Mouse (Mus musculus) ES-Bruce4 (cell line): Measurements from ENCODE around the gene Ece1. TPM values are rescaled to one million over a fixed set of nuclear protein-coding genes. Genes with fewer than 3 reads are reported as not detected.

Experiments
- H3K27ac ChIP-seq: 2 replicates; pipeline ENCODE4 v1.5.1; 2012; ENCODE audit warnings: low read length, inconsistent platforms; ENCODE audit not compliant: insufficient read depth
- H3K27me3 ChIP-seq: 2 replicates; pipeline ENCODE4 v1.6.1; 2012; ENCODE audit warnings: mild to moderate bottlenecking, low read length, inconsistent platforms; ENCODE audit not compliant: control insufficient read depth, poor library complexity, insufficient read depth, severe bottlenecking
- H3K36me3 ChIP-seq: 2 replicates; pipeline ENCODE4 v1.6.1; 2012; ENCODE audit warnings: inconsistent platforms, mild to moderate bottlenecking, low read length, moderate library complexity; ENCODE audit not compliant: control insufficient read depth, poor library complexity, insufficient read depth, severe bottlenecking
- H3K4me1 ChIP-seq: one replicate; pipeline ENCODE4 v1.8.1; 2011; ENCODE audit warnings: low read length; ENCODE audit not compliant: control insufficient read depth, insufficient read depth
- H3K4me3 ChIP-seq: 2 replicates; pipeline ENCODE4 v1.5.1; 2011; ENCODE audit warnings: low read depth, mild to moderate bottlenecking, low read length
- H3K9ac ChIP-seq: 2 replicates; pipeline ENCODE4 v1.6.1; 2012; ENCODE audit warnings: low read depth, mild to moderate bottlenecking, inconsistent platforms; ENCODE audit not compliant: poor library complexity, severe bottlenecking
- H3K9me3 ChIP-seq: replicated peaks from 2 replicates; pipeline ENCODE4 v1.6.1; 2012; ENCODE audit warnings: mild to moderate bottlenecking, low read length, inconsistent platforms; ENCODE audit not compliant: control insufficient read depth, poor library complexity, insufficient read depth, severe bottlenecking
- CTCF ChIP-seq: IDR thresholded peaks from one replicate; pipeline ENCODE4 v1.8.1; 2011; ENCODE audit warnings: low read depth, low read length
- EP300 ChIP-seq: IDR thresholded peaks from 2 replicates; pipeline ENCODE4 v1.6.1; 2011; ENCODE audit warnings: low read depth, low read length; ENCODE audit not compliant: insufficient read depth
- POLR2A ChIP-seq: IDR thresholded peaks from one replicate; pipeline ENCODE4 v1.8.1; 2011; ENCODE audit warnings: low read length; ENCODE audit not compliant: insufficient read depth
- polyA plus RNA-seq: library from polyadenylated mRNA; stranded (reverse); fragments of >200 nt; gene quantifications from 2 replicates; pipeline ENCODE4 v1.2.4, GENCODE M21; 2011; ENCODE audit warnings: low read depth; ENCODE audit not compliant: missing spikeins, insufficient read depth, insufficient read length

Gene Ece1
- polyA plus RNA-seq, 1 experiment, result 28.3 TPM

GRCm38 (mm10) chr4:137933328-137933727 is 71.3 kb downstream of the Ece1 start:
- no peak overlapping the region for H3K27ac ChIP-seq
- no peaks in the 10 kb centered on the region for H3K36me3 ChIP-seq
- H3K4me1 ChIP-seq, result no peaks in the 10 kb centered on the region
- H3K27me3 ChIP-seq, result no peaks in the 10 kb centered on the region
- no peak for TF ChIP-seq POLR2A
- no peak for TF ChIP-seq CTCF
- TF ChIP-seq EP300, result no peak
- H3K9me3 ChIP-seq, result no peaks in the 10 kb centered on the region
- H3K4me3 ChIP-seq, result no peak overlapping the region
- H3K9ac ChIP-seq, result no peak overlapping the region

GRCm38 (mm10) chr4:137936134-137936533 is 74.1 kb downstream of the Ece1 start:
- Histone ChIP-seq H3K4me1 (no peaks in the 10 kb centered on the region), H3K9ac (no peak overlapping the region), H3K27me3 (no peaks in the 10 kb centered on the region), H3K9me3 (no peaks in the 10 kb centered on the region), H3K36me3 (0 out of 2 replicates have a peak, but pooled peaks cover 3% of the 10 kb centered on the region), H3K27ac (no peak overlapping the region), H3K4me3 (no peak overlapping the region)
- no peak for TF ChIP-seq EP300
- TF ChIP-seq POLR2A, result no peak
- TF ChIP-seq CTCF, result no peak

- no peak overlapping the region for H3K9ac ChIP-seq
These were observed 78.0 kb downstream of the Ece1 start for GRCm38 (mm10) chr4:137940061-137940460.

GRCm38 (mm10) chr4:137941131-137941844 is 79.3 kb downstream of the Ece1 start:
- TF ChIP-seq EP300 (no peak), CTCF (no peak), POLR2A (no peak)
- Histone ChIP-seq H3K9ac (no peak overlapping the region), H3K27me3 (no peaks in the 10 kb centered on the region), H3K36me3 (0 out of 2 replicates have a peak, but pooled peaks cover 3% of the 10 kb centered on the region), H3K4me3 (no peak overlapping the region), H3K4me1 (no peaks in the 10 kb centered on the region), H3K9me3 (no peaks in the 10 kb centered on the region), H3K27ac (no peak overlapping the region)

More at GRCm38 (mm10) chr4:137940061-137940460, 78.0 kb downstream of the Ece1 start:
- Histone ChIP-seq H3K9me3 (no peaks in the 10 kb centered on the region), H3K4me1 (no peaks in the 10 kb centered on the region), H3K27me3 (no peaks in the 10 kb centered on the region), H3K27ac (no peak overlapping the region), H3K36me3 (0 out of 2 replicates have a peak, but pooled peaks cover 3% of the 10 kb centered on the region), H3K4me3 (no peak overlapping the region)
- TF ChIP-seq POLR2A, result no peak
- TF ChIP-seq CTCF, result no peak
- no peak for TF ChIP-seq EP300

- H3K4me1 ChIP-seq, result no peaks in the 10 kb centered on the region
- no peak overlapping the region for H3K9ac ChIP-seq
- TF ChIP-seq POLR2A (no peak), CTCF (no peak), EP300 (no peak)
- H3K27ac ChIP-seq, result no peak overlapping the region
- H3K4me3 ChIP-seq, result no peak overlapping the region
- H3K9me3 ChIP-seq, result no peaks in the 10 kb centered on the region
- H3K36me3 ChIP-seq, result 0 out of 2 replicates have a peak, but pooled peaks cover 3% of the 10 kb centered on the region
- H3K27me3 ChIP-seq, result no peaks in the 10 kb centered on the region
These were observed 80.1 kb downstream of the Ece1 start for GRCm38 (mm10) chr4:137941871-137942781.
